Mouse (Mus musculus) myocyte (in vitro differentiated cells): ENCODE measurements around the gene Cobl.

Source experiments
- CEBPB ChIP-seq: IDR thresholded peaks from 2 replicates; pipeline ENCODE4 v1.6.1; 2011; ENCODE audit warnings: mild to moderate bottlenecking, moderate library complexity; ENCODE audit not compliant: poor library complexity, insufficient read depth, severe bottlenecking
- E2F4 ChIP-seq: IDR thresholded peaks from one replicate; pipeline ENCODE4 v1.6.1; 2011; ENCODE audit warnings: mild to moderate bottlenecking, control low read depth, moderate library complexity; ENCODE audit not compliant: insufficient read depth
- MAX ChIP-seq: IDR thresholded peaks from one replicate; pipeline ENCODE4 v1.6.1; 2011; ENCODE audit warnings: low read depth, mild to moderate bottlenecking, control low read depth
- MYOD1 ChIP-seq, 3 experiments: IDR thresholded peaks; one replicate each; pipeline ENCODE4 v1.6.1; 2011; ENCODE audit warnings: control low read depth in 2 of 3, low read depth in 2 of 3, mild to moderate bottlenecking in 2 of 3, moderate library complexity in 1 of 3; ENCODE audit not compliant: insufficient read length in 2 of 3, control insufficient read depth in 1 of 3
- MYOG ChIP-seq, 3 experiments: IDR thresholded peaks; one replicate each; pipeline ENCODE4 v1.6.1; 2011; ENCODE audit warnings: control low read depth in 2 of 3, low read depth in 2 of 3, mild to moderate bottlenecking in 2 of 3; ENCODE audit not compliant: insufficient read length in 2 of 3, control insufficient read depth in 1 of 3, insufficient read depth in 1 of 3
- POLR2A ChIP-seq: IDR thresholded peaks from one replicate; pipeline ENCODE4 v1.6.1; 2011; ENCODE audit warnings: low read depth, mild to moderate bottlenecking, control low read depth, moderate library complexity; ENCODE audit not compliant: insufficient read length
- POLR2AphosphoS2 ChIP-seq: IDR thresholded peaks from one replicate; pipeline ENCODE4 v1.6.1; 2011; ENCODE audit warnings: low read depth, control low read depth; ENCODE audit not compliant: insufficient read length
- REST ChIP-seq: IDR thresholded peaks from one replicate; pipeline ENCODE4 v1.6.1; 2011; ENCODE audit warnings: mild to moderate bottlenecking, control low read depth, moderate library complexity; ENCODE audit not compliant: insufficient read depth, insufficient read length
- SRF ChIP-seq: IDR thresholded peaks from one replicate; pipeline ENCODE4 v1.6.1; 2011; ENCODE audit warnings: low read depth; ENCODE audit not compliant: control insufficient read depth, insufficient read length
- TCF12 ChIP-seq: IDR thresholded peaks from one replicate; pipeline ENCODE4 v1.6.1; 2011; ENCODE audit warnings: mild to moderate bottlenecking, control low read depth; ENCODE audit not compliant: poor library complexity, insufficient read depth, severe bottlenecking
- USF1 ChIP-seq: IDR thresholded peaks from one replicate; pipeline ENCODE4 v1.6.1; 2011; ENCODE audit warnings: low read depth, mild to moderate bottlenecking, control low read depth, moderate library complexity

DNA sequence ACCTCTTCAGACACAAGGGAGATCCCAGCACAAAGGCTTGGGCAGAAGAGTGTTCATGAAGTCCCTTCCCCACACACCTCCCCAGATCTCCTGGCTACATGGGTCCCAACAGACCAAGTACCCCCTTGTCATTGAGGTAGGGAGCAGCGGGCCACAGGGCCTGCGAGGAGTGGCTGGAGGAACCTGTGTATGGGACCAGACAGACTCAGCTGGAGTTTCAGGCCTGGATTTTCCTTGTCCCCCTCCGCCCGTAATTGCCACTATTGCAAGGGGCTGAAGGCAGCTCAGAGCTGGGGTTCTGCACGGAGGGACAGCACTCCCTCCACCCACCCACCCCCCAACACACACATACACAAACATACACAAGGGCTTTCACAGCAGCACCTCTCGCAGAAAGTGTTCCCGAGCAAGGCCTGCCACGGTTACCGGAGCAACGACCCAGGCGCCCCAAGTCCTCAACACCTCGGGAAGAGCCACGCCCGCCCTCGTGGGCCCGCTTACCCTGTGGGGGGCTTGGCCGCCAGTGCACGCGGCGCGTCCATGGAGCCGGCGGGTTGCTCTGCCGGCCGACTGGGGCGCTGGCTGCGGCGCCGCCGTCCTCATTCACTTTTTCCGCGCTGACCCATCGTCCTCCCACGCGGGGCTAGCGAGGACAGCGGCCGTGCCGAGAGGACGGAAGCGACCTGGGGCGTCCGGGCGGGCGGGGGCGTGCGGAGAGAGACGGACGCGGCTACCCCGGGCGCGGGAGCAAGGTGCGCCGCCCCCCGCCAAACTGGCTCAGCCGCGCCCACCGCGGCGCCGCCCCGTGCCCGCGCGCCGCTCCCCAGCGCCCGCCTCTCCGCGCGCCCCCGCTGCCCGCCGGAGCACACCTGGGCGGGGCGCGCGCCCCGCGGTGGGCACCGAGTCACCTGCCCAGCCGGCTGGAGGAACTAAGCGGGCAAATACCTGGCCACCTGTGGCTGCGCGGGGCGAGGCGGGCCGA, at the start of gene Cobl:
- TF ChIP-seq E2F4 (no peak), POLR2A (peak; percentile 54), REST (no peak), POLR2AphosphoS2 (no peak), USF1 (no peak), MYOD1 (IDR thresholded peaks at IDR 0.05; ENCODE audit: control insufficient read depth in 1 of 3, insufficient read length in 2 of 3, low read depth in 2 of 3) (no peak), MYOG (IDR thresholded peaks at IDR 0.05; ENCODE audit: control insufficient read depth in 1 of 3, insufficient read depth in 1 of 3, insufficient read length in 2 of 3, low read depth in 2 of 3) (no peak), MAX (no peak), SRF (no peak), CEBPB (no peak), TCF12 (no peak)
